Mouse (Mus musculus): ENCODE measurements around the gene Cyp2d11. TPM values are rescaled to one million over a fixed set of nuclear protein-coding genes. Genes with fewer than 3 reads are reported as not detected.

The Cyp2d11 gene
- polyA plus RNA-seq, 1 experiment from 2014 or later, result not detected

- Histone ChIP-seq H3K4me2 (ENCODE audit: low read depth, low read length) (no peak overlapping the region), H3K4me3 (ENCODE audit: low read depth, low read length) (no peak overlapping the region), H3K27ac (ENCODE audit: low read depth, low read length) (no peak overlapping the region), H3K9me3 (ENCODE audit: control insufficient read depth, low read length) (no peaks in the 10 kb centered on the region), H3K9ac (replicated peaks; ENCODE audit: low read depth, low read length) (no peak overlapping the region), H3K4me1 (ENCODE audit: control insufficient read depth, insufficient read depth, low read length) (peaks cover 23% of the 10 kb centered on the region), H3K27me3 (ENCODE audit: control insufficient read depth, insufficient read depth, low read length) (peaks cover 8% of the 10 kb centered on the region), H3K36me3 (ENCODE audit: control insufficient read depth, insufficient read depth, low read length) (peaks cover 8% of the 10 kb centered on the region; the same call in 1 of the 2 replicates)
- no peak for ATAC-seq (ENCODE audit: low read depth)
- WGBS, result 89% methylated on average over 27 of the region's 27 CpGs
These were observed 50.2 kb downstream of the Cyp2d11 start for GRCm38 (mm10) chr15:82343368-82344287.

DNA sequence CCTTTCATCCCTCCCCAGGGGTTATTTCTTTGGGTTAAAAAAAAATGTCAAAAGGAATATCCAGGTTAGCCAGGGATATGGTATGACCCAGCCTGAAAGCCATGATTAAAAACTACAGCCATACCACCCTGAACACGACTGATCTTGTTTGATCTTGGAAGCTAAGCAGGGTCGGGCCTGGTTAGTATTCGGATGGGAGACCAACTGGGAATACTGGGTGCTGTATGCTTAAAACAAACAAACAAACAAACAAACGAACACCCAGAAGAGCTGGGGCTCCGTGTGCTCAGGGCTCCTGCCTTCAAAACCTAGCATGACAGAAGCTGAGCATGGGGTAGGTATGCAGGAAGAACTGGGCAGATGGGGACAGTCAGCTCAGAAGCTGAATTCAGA is 51.3 kb downstream of the Cyp2d11 start:
- Histone ChIP-seq H3K27ac (ENCODE audit: low read depth, low read length) (no peak overlapping the region), H3K4me2 (ENCODE audit: low read depth, low read length) (no peak overlapping the region), H3K4me1 (ENCODE audit: control insufficient read depth, insufficient read depth, low read length) (peaks cover 29% of the 10 kb centered on the region), H3K9ac (replicated peaks; ENCODE audit: low read depth, low read length) (no peak overlapping the region), H3K4me3 (ENCODE audit: low read depth, low read length) (no peak overlapping the region), H3K36me3 (ENCODE audit: control insufficient read depth, insufficient read depth, low read length) (no peaks in the 10 kb centered on the region), H3K27me3 (ENCODE audit: control insufficient read depth, insufficient read depth, low read length) (peaks cover 8% of the 10 kb centered on the region), H3K9me3 (ENCODE audit: control insufficient read depth, low read length) (no peaks in the 10 kb centered on the region)
- no peak for ATAC-seq (ENCODE audit: low read depth)
- WGBS, result 83% methylated on average over 5 of the region's 5 CpGs

DNA sequence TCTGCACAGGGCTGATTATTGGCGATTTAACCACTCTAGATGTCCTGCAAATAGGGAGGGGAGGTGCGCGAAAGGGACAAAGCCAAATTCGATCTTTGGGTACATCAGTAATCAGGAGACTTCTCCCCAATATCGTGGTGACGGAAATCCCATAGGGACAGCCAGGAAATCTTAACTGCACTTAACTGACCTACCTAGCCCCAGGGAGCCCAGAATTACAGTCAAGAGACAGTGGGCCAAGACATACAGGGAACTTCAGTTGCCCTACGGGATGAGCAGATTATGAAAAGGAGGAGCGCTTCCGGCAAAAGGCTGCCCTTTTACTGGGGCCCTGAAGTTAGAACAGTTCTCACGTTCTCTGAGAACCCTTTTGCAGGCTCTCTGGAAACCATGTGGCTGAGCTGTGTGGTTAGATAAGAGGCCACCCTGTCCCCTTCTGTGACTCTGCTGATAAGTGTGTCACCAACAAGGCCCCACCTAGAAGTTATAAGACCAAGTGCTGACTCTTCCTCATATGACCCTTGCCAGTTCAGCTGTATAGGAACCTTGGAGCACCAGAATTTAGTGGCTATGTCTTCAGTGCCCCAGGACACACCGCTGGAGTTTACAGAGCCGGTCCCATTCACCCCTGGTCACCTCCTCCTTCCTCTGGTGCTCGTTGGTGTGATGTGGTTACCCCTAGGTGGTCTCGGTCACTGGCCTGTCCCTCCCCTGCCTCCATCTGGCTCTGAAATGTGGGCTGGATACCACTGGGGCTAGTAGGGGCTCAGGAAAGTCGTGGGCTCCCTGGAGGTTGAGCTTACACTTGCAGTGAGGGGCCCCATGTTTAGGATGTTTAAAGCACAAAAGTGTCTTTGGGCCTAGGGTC is 51.9 kb downstream of the Cyp2d11 start:
- no peaks in the 10 kb centered on the region for H3K36me3 ChIP-seq (ENCODE audit: control insufficient read depth, insufficient read depth, low read length)
- no peaks in the 10 kb centered on the region for H3K9me3 ChIP-seq (ENCODE audit: control insufficient read depth, low read length)
- no peak overlapping the region for H3K4me3 ChIP-seq (ENCODE audit: low read depth, low read length)
- WGBS, result 70% methylated on average over 15 of the region's 15 CpGs
- ATAC-seq (ENCODE audit: low read depth), result no peak
- H3K27me3 ChIP-seq (ENCODE audit: control insufficient read depth, insufficient read depth, low read length), result peaks cover 8% of the 10 kb centered on the region
- no peak overlapping the region for H3K27ac ChIP-seq (ENCODE audit: low read depth, low read length)
- H3K4me1 ChIP-seq (ENCODE audit: control insufficient read depth, insufficient read depth, low read length), result peaks cover 23% of the 10 kb centered on the region
- H3K9ac ChIP-seq (replicated peaks; ENCODE audit: low read depth, low read length), result no peak overlapping the region
- peak overlapping the region; percentile 46; the same call in 1 of the 2 replicates for H3K4me2 ChIP-seq (ENCODE audit: low read depth, low read length)

DNA sequence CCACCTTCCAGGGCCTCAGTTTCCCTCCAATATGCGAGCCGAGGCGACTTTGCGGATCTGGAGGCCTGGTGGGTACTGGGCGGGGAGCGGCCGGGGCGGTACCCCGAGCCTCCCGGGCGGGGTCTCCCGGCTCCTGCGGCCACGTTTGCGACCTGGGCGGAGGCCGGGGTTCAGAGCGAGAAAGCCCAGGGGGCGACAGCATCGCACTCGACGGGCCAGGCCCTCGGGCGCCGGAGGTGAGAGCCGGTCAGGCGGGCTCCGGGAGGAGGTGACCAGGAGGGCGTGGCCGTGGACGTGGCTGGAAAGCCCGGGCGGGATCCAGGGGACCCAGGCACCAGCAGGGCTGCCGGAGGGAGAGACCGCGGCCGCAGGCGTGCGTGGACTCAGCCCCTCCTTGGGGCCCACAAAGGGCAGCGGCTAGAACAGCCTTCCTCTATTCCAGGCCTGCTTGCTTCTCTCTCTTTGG is 52.8 kb downstream of the Cyp2d11 start:
- Histone ChIP-seq H3K4me2 (ENCODE audit: low read depth, low read length) (peak overlapping the region; percentile 46), H3K9me3 (ENCODE audit: control insufficient read depth, low read length) (no peaks in the 10 kb centered on the region), H3K27me3 (ENCODE audit: control insufficient read depth, insufficient read depth, low read length) (peaks cover 8% of the 10 kb centered on the region), H3K4me3 (ENCODE audit: low read depth, low read length) (peak overlapping the region; percentile 21; the same call in 1 of the 2 replicates), H3K36me3 (ENCODE audit: control insufficient read depth, insufficient read depth, low read length) (no peaks in the 10 kb centered on the region), H3K9ac (replicated peaks; ENCODE audit: low read depth, low read length) (peak overlapping the region; percentile 46), H3K4me1 (ENCODE audit: control insufficient read depth, insufficient read depth, low read length) (peaks cover 18% of the 10 kb centered on the region; the same call in 1 of the 2 replicates), H3K27ac (ENCODE audit: low read depth, low read length) (no peak overlapping the region; the same call in 1 of the 2 replicates)
- 4% methylated on average over 40 of the region's 40 CpGs for WGBS
- ATAC-seq (ENCODE audit: low read depth), result no peak

DNA sequence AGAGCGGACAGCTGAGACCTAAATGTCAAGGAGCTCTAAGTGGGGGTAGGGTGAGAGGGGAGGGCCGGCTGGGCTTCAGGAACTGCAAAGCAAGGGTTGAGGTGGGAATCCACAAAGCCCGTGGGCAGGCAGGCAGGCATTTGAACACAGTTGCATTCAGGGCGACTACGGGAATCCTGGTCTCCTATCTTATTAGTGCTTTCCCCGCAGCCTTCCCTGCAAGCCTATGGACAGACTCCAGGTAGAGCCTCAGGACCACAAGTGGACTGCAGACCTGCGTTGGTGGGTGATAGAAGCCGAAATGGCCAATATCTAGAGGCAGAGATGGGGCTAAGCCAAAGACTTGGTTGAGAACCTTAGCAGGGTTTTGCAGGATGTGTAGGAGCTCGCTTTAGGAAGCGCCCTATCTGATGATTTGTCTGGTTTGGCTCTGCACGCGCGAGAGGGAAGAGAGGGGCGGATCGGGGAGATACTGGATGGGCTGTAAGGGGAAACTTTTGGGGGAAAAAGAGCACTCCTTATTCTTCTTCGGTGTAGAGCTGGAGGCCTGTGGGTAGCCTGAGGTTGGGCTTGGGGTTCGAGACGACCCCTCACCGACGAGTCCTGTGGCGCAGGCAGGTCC is 53.3 kb downstream of the Cyp2d11 start:
- Histone ChIP-seq H3K4me2 (ENCODE audit: low read depth, low read length) (peak overlapping the region; percentile 46), H3K4me1 (ENCODE audit: control insufficient read depth, insufficient read depth, low read length) (peaks cover 18% of the 10 kb centered on the region; the same call in 1 of the 2 replicates), H3K9me3 (ENCODE audit: control insufficient read depth, low read length) (no peaks in the 10 kb centered on the region), H3K27me3 (ENCODE audit: control insufficient read depth, insufficient read depth, low read length) (peaks cover 8% of the 10 kb centered on the region), H3K4me3 (ENCODE audit: low read depth, low read length) (0 out of 2 replicates have a peak overlapping the region, but pooled peaks have one; percentile 21), H3K36me3 (ENCODE audit: control insufficient read depth, insufficient read depth, low read length) (0 out of 2 replicates have a peak, but pooled peaks cover 1% of the 10 kb centered on the region), H3K9ac (replicated peaks; ENCODE audit: low read depth, low read length) (peak overlapping the region; percentile 46; the same call in 1 of the 2 replicates), H3K27ac (ENCODE audit: low read depth, low read length) (no peak overlapping the region; the same call in 1 of the 2 replicates)
- WGBS, result 50% methylated on average over 21 of the region's 21 CpGs
- ATAC-seq (ENCODE audit: low read depth), result no peak

DNA sequence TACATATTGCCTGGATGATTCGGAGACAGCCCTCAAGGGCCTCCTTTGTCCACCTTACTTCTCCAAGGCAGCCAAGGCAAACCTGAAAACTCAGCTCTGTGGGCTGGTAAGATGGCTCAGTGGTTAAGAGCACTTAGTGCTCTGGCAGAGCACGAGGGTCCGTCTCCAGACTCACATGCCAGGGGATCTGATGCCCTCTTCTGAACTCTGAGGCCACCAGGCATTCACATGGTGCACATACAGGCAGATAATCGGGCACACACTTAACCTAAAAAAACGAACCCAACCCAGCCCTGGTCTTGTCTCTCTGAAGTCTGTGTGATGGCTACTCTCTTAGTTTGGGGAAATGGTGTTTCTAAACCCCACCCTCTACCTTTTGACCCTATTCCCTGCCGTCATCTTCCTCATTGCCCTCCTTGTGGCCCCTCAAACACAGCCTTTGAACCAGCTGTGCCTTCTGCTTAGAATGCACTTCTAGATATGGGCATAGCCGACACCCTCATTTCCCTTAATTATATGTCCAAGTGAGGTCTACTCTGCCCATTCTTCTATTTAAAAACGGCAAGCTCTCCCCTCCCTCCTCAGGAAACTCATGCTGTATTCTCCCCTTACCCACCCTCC is 54.1 kb downstream of the Cyp2d11 start:
- Histone ChIP-seq H3K36me3 (ENCODE audit: control insufficient read depth, insufficient read depth, low read length) (0 out of 2 replicates have a peak, but pooled peaks cover 8% of the 10 kb centered on the region), H3K27ac (ENCODE audit: low read depth, low read length) (no peak overlapping the region), H3K9me3 (ENCODE audit: control insufficient read depth, low read length) (no peaks in the 10 kb centered on the region), H3K9ac (replicated peaks; ENCODE audit: low read depth, low read length) (no peak overlapping the region), H3K4me2 (ENCODE audit: low read depth, low read length) (no peak overlapping the region), H3K27me3 (ENCODE audit: control insufficient read depth, insufficient read depth, low read length) (peaks cover 8% of the 10 kb centered on the region), H3K4me1 (ENCODE audit: control insufficient read depth, insufficient read depth, low read length) (peaks cover 18% of the 10 kb centered on the region; the same call in 1 of the 2 replicates), H3K4me3 (ENCODE audit: low read depth, low read length) (no peak overlapping the region)
- no peak for ATAC-seq (ENCODE audit: low read depth)
- WGBS, result 77% methylated on average over 8 of the region's 8 CpGs
